Mouse (Mus musculus): ENCODE data around the gene Dolk.

DNA sequence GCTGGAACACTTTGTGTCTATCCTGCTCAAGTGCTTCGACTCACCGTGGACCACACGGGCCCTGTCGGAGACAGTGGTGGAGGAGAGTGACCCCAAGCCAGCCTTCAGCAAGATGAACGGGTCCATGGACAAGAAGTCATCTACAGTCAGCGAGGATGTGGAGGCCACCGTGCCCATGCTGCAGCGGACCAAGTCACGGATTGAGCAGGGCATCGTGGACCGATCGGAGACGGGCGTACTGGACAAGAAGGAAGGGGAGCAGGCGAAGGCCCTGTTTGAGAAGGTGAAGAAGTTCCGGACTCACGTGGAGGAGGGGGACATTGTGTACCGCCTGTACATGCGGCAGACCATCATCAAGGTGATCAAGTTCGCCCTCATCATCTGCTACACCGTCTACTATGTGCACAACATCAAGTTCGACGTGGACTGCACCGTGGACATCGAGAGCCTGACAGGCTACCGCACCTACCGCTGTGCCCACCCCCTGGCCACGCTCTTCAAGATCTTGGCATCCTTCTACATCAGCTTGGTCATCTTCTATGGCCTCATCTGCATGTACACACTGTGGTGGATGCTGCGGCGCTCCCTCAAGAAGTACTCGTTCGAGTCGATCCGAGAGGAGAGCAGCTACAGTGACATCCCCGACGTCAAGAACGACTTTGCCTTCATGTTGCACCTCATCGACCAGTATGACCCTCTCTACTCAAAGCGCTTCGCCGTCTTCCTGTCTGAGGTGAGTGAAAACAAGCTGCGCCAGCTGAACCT lies 30.3 kb downstream of the Dolk start:
- no peak for TF ChIP-seq CTCF (IDR thresholded peaks at IDR 0.05; ENCODE audit: low read depth)
- TF ChIP-seq EP300 (IDR thresholded peaks at IDR 0.05; ENCODE audit: low read depth), result no peak
